Mouse (Mus musculus): Measurements from ENCODE around the gene Amz2. TPM values are rescaled to one million over a fixed set of nuclear protein-coding genes. Genes with fewer than 3 reads are reported as not detected.

Gene Amz2
- polyA plus RNA-seq, 1 experiment = 63.8 TPM

- WGBS = 73% methylated on average over 6 of the region's 6 CpGs
- TF ChIP-seq POLR2A (IDR thresholded peaks at IDR 0.05; ENCODE audit: borderline replicate concordance, insufficient read depth, low read length) (no peak), CTCF (IDR thresholded peaks at IDR 0.05; ENCODE audit: borderline replicate concordance, insufficient read depth, low read depth, low read length) (no peak)
- no peak overlapping the region for H3K4me3 ChIP-seq (replicated peaks; ENCODE audit: insufficient read depth, low read depth, low read length)
- DNase-seq = no peak
- no peak overlapping the region for H3K27ac ChIP-seq (ENCODE audit: insufficient read depth, low read length)
- H3K27me3 ChIP-seq (ENCODE audit: control insufficient read depth, insufficient read depth, low read length) = no peaks in the 10 kb centered on the region
- no peaks in the 10 kb centered on the region; the same call in 1 of the 2 replicates for H3K4me1 ChIP-seq (ENCODE audit: control insufficient read depth, insufficient read depth, low read length)
Observed at GRCm38 (mm10) chr11:109476653-109477052, 50.9 kb downstream of the Amz2 start.

- TF ChIP-seq POLR2A (IDR thresholded peaks at IDR 0.05; ENCODE audit: borderline replicate concordance, insufficient read depth, low read length) (no peak), CTCF (IDR thresholded peaks at IDR 0.05; ENCODE audit: borderline replicate concordance, insufficient read depth, low read depth, low read length) (no peak)
Observed at GRCm38 (mm10) chr11:109477606-109478380, 52.0 kb downstream of the Amz2 start.

DNA sequence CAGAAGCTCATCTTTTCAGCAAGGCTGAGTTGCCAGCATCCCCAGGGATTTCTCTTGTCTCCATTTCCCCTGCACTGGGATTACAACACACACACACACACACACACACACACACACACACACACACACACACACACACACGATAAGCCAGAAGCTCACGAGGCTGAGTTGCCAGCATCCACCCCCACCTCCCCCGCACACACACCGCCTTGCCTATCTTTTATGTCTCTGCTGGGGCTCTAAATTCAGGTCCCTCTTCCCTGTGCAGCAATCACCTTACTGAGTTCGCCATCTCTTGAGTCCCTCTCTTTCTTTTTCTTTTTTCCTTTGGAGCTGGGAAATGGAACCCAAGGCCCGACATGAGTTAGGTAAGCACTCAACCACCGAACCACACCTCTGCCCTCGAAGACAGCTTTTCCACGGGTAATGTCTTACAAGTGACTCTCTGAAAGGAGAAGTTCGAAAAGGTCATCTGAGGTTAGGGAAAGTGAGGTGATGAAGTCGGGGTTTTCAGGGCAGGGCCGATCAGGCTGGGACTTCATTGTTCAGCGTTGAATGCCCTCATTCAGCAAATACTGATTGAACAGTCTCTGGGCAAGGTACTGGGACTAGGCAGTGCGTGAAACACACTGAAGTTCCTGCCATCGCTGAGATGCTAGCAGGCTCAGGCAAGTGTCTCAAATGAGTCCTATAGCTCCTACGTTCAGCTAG, 54.0 kb downstream of the Amz2 start:
- TF ChIP-seq POLR2A (IDR thresholded peaks at IDR 0.05; ENCODE audit: borderline replicate concordance, insufficient read depth, low read length) = no peak
- TF ChIP-seq CTCF (IDR thresholded peaks at IDR 0.05; ENCODE audit: borderline replicate concordance, insufficient read depth, low read depth, low read length) = no peak
- Histone ChIP-seq H3K4me1 (ENCODE audit: control insufficient read depth, insufficient read depth, low read length) (no peaks in the 10 kb centered on the region), H3K4me3 (replicated peaks; ENCODE audit: insufficient read depth, low read depth, low read length) (no peak overlapping the region), H3K27ac (ENCODE audit: insufficient read depth, low read length) (no peak overlapping the region), H3K27me3 (ENCODE audit: control insufficient read depth, insufficient read depth, low read length) (no peaks in the 10 kb centered on the region)
- WGBS = 66% methylated on average over 16 of the region's 16 CpGs
- DNase-seq = no peak

More at GRCm38 (mm10) chr11:109477606-109478380, 52.0 kb downstream of the Amz2 start:
- Histone ChIP-seq H3K27me3 (ENCODE audit: control insufficient read depth, insufficient read depth, low read length) (no peaks in the 10 kb centered on the region), H3K4me3 (replicated peaks; ENCODE audit: insufficient read depth, low read depth, low read length) (no peak overlapping the region), H3K4me1 (ENCODE audit: control insufficient read depth, insufficient read depth, low read length) (no peaks in the 10 kb centered on the region; the same call in 1 of the 2 replicates), H3K27ac (ENCODE audit: insufficient read depth, low read length) (no peak overlapping the region)
- WGBS = 70% methylated on average over 16 of the region's 16 CpGs
- no peak for DNase-seq

DNA sequence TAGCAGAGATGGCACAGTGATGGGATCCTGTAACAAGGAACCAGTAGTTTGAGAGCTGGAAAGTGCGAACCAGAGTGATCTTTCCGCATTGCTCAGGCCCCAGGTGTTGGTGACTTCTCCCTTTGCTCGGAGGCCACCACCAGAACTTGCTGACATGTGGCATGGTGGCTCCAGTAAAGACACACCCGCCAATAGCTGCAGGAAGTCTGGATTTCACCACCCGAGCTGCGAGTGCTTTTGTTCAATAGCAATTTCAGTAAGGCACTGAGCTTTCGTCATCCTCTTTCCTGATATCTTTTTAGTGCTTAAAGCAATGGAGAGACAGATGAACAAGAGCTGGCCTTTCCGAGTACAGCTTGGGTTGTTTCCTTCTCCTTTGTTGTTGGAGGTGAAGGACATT, 54.7 kb downstream of the Amz2 start:
- no peak overlapping the region for H3K4me3 ChIP-seq (replicated peaks; ENCODE audit: insufficient read depth, low read depth, low read length)
- H3K27me3 ChIP-seq (ENCODE audit: control insufficient read depth, insufficient read depth, low read length) = no peaks in the 10 kb centered on the region
- 81% methylated on average over 8 of the region's 8 CpGs for WGBS
- no peak for DNase-seq
- TF ChIP-seq CTCF (IDR thresholded peaks at IDR 0.05; ENCODE audit: borderline replicate concordance, insufficient read depth, low read depth, low read length) (no peak), POLR2A (IDR thresholded peaks at IDR 0.05; ENCODE audit: borderline replicate concordance, insufficient read depth, low read length) (no peak)
- H3K27ac ChIP-seq (ENCODE audit: insufficient read depth, low read length) = no peak overlapping the region
- no peaks in the 10 kb centered on the region; the same call in 1 of the 2 replicates for H3K4me1 ChIP-seq (ENCODE audit: control insufficient read depth, insufficient read depth, low read length)

DNA sequence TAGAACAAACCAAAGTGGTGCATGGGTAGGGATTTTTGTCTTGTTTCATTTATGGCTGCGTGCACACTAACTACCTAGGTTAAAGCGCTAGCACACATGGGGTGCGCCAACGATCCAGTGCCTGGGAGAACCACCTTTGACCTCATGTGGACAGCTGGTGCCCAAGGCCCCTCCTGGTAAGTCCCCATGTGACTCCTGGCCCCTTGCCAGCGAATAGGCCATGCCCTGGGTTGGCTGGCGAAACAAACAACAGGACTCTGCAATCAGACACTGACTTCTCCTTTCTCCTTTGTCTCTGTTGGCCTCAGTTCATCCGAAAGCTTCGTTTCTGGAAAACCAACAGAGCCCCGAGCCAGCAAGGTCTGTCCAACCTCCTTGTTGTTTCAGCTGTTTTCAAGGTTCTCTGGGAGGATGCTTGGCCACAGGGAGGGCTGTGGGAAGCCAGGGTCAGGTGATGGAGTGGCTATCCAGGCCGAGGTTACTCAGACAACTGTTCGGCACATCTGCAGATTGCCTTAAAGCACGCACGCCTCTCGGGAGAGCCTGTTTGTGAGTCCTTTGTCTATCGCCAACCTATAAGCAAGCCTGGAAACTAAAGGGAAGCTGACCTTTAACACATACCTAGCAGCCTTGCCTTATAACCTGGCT, 59.8 kb downstream of the Amz2 start:
- no peaks in the 10 kb centered on the region; the same call in 1 of the 2 replicates for H3K4me1 ChIP-seq (ENCODE audit: control insufficient read depth, insufficient read depth, low read length)
- peak; percentile 50 to 54 for DNase-seq
- TF ChIP-seq CTCF (IDR thresholded peaks at IDR 0.05; ENCODE audit: borderline replicate concordance, insufficient read depth, low read depth, low read length) (no peak), POLR2A (IDR thresholded peaks at IDR 0.05; ENCODE audit: borderline replicate concordance, insufficient read depth, low read length) (no peak)
- no peak overlapping the region; the same call in 1 of the 2 replicates for H3K27ac ChIP-seq (ENCODE audit: insufficient read depth, low read length)
- no peak overlapping the region for H3K4me3 ChIP-seq (replicated peaks; ENCODE audit: insufficient read depth, low read depth, low read length)
- 69% methylated on average over 15 of the region's 15 CpGs for WGBS
- H3K27me3 ChIP-seq (ENCODE audit: control insufficient read depth, insufficient read depth, low read length) = no peaks in the 10 kb centered on the region

DNA sequence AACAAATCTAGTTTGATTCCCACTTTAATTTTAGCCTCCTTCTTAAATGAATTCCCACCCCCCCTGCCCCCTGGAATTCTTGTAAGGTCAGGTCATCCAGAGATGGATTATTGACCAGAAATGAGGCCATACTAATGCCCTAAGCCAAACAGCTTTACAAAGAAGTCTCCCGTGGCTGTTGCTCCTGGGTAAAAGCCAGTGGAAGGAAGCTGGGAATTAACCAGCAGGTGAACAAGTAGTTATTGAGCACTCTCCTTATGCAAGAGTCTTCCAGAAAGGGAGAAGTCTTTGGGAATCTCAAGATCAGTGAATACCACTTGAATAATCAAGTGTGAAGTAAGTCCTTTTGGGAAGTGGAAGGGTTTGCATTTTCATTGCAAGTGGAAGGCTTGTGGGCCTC, 61.4 kb downstream of the Amz2 start:
- Histone ChIP-seq H3K27me3 (ENCODE audit: control insufficient read depth, insufficient read depth, low read length) (no peaks in the 10 kb centered on the region), H3K4me1 (ENCODE audit: control insufficient read depth, insufficient read depth, low read length) (no peaks in the 10 kb centered on the region; the same call in 1 of the 2 replicates), H3K4me3 (replicated peaks; ENCODE audit: insufficient read depth, low read depth, low read length) (no peak overlapping the region), H3K27ac (ENCODE audit: insufficient read depth, low read length) (no peak overlapping the region)
- no peak for DNase-seq
- WGBS = 57% methylated on average over 1 of the region's 1 CpGs
- TF ChIP-seq POLR2A (IDR thresholded peaks at IDR 0.05; ENCODE audit: borderline replicate concordance, insufficient read depth, low read length) (no peak), CTCF (IDR thresholded peaks at IDR 0.05; ENCODE audit: borderline replicate concordance, insufficient read depth, low read depth, low read length) (no peak)

GRCm38 (mm10) chr11:109487991-109488684, 62.4 kb downstream of the Amz2 start:
- H3K4me1 ChIP-seq (ENCODE audit: control insufficient read depth, insufficient read depth, low read length) = no peaks in the 10 kb centered on the region; the same call in 1 of the 2 replicates
- DNase-seq = no peak
- no peak overlapping the region for H3K27ac ChIP-seq (ENCODE audit: insufficient read depth, low read length)
- no peak overlapping the region for H3K4me3 ChIP-seq (replicated peaks; ENCODE audit: insufficient read depth, low read depth, low read length)
- TF ChIP-seq CTCF (IDR thresholded peaks at IDR 0.05; ENCODE audit: borderline replicate concordance, insufficient read depth, low read depth, low read length) (no peak), POLR2A (IDR thresholded peaks at IDR 0.05; ENCODE audit: borderline replicate concordance, insufficient read depth, low read length) (no peak)
- WGBS = 91% methylated on average over 10 of the region's 10 CpGs
- no peaks in the 10 kb centered on the region for H3K27me3 ChIP-seq (ENCODE audit: control insufficient read depth, insufficient read depth, low read length)
